Mouse (Mus musculus) embryo, embryonic 10 days (tissue): Measurements from ENCODE around the gene Atp6v1d.

Experiments
- DNase-seq: peaks from one replicate; pipeline ENCODE4 v3.0.0-alpha.2; 2015; ENCODE audit warnings: low spot score

Atp6v1d gene

DNA sequence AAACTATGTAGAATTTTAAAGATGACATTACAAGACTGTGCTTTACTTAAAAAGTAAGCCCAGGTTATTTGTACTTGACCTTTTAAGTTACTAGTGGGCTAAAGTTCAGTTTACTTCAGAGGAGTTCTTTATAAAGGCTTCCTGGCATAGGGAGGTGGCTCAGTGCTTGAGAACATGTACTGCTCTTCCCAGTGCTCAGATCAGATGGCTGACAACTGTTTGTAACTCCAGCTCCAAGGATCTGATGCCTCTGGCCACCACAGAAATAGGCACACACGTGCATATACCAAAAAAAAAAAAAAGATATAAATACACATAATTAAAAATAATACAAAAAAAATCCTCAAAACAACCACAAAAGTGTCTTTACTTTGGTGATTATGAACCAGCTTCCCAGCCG, 70.6 kb downstream of the Atp6v1d start:
- no peak for DNase-seq
